Mouse (Mus musculus) olfactory bulb, adult 2 months (tissue): Measurements from ENCODE around the gene Bicdl1. TPM values are rescaled to one million over a fixed set of nuclear protein-coding genes. Genes with fewer than 3 reads are reported as not detected.
A peak's percentile ranks its signal among the peaks of the same experiment; 100 is the strongest.

ENCODE experiments used
- H3K27ac ChIP-seq: fragments of 200-500 bp; 2 replicates; pipeline ENCODE4 v1.5.1; 2012; ENCODE audit warnings: low read depth, low read length; ENCODE audit not compliant: insufficient read depth
- H3K4me1 ChIP-seq: fragments of 200-500 bp; 2 replicates; pipeline ENCODE4 v1.6.1; 2012; ENCODE audit warnings: low read length; ENCODE audit not compliant: control insufficient read depth, insufficient read depth
- H3K4me3 ChIP-seq: fragments of 200-500 bp; 2 replicates; pipeline ENCODE4 v1.5.1; 2012; ENCODE audit warnings: mild to moderate bottlenecking, low read depth, low read length, moderate library complexity; ENCODE audit not compliant: insufficient read depth
- CTCF ChIP-seq: fragments of 200-500 bp; IDR thresholded peaks from 2 replicates; pipeline ENCODE4 v1.5.1; 2012; ENCODE audit warnings: low read depth, mild to moderate bottlenecking, low read length, moderate library complexity; ENCODE audit not compliant: insufficient read depth
- POLR2A ChIP-seq: fragments of 200-500 bp; IDR thresholded peaks from 2 replicates; pipeline ENCODE4 v1.6.1; 2012; ENCODE audit warnings: mild to moderate bottlenecking, low read depth, low read length, moderate library complexity; ENCODE audit not compliant: insufficient read depth
- WGBS: fragments of 180-500 bp; shearing (Covaris S2); methylation state at CpG from one replicate; pipeline ENCODE4 v1.1.7; 2018; 5-methylcytosine and 5-hydroxymethylcytosine counted together
- polyA plus RNA-seq: library from polyadenylated mRNA; stranded (reverse); fragments of >200 nt; gene quantifications from 2 replicates; pipeline ENCODE4 v1.2.4, GENCODE M21; 2012; ENCODE audit warnings: low replicate concordance; ENCODE audit not compliant: missing spikeins, insufficient read depth, insufficient read length

Bicdl1 gene
- polyA plus RNA-seq, 1 experiment = not detected

- H3K27ac ChIP-seq = no peak overlapping the region
- H3K4me3 ChIP-seq = no peak overlapping the region
- peaks cover 14% of the 10 kb centered on the region for H3K4me1 ChIP-seq
- WGBS = 90% methylated on average over 10 of the region's 10 CpGs
- no peak for TF ChIP-seq POLR2A
- TF ChIP-seq CTCF = no peak
Observed at GRCm38 (mm10) chr5:115650885-115651284, 80.5 kb downstream of the Bicdl1 start.

- WGBS = 91% methylated on average over 8 of the region's 8 CpGs
- Histone ChIP-seq H3K4me3 (no peak overlapping the region), H3K4me1 (peaks cover 14% of the 10 kb centered on the region), H3K27ac (no peak overlapping the region)
- TF ChIP-seq POLR2A = no peak
- no peak for TF ChIP-seq CTCF
Observed at GRCm38 (mm10) chr5:115649699-115650098, 81.7 kb downstream of the Bicdl1 start.

GRCm38 (mm10) chr5:115648876-115649275 lies 82.5 kb downstream of the Bicdl1 start:
- WGBS = 61% methylated on average over 3 of the region's 3 CpGs
- TF ChIP-seq POLR2A (0 out of 2 replicates have a peak, but pooled peaks have one; percentile 3), CTCF (no peak)
- Histone ChIP-seq H3K4me1 (peaks cover 14% of the 10 kb centered on the region), H3K27ac (no peak overlapping the region), H3K4me3 (no peak overlapping the region)

- 86% methylated on average over 9 of the region's 9 CpGs for WGBS
- no peak overlapping the region for H3K27ac ChIP-seq
- TF ChIP-seq CTCF (no peak), POLR2A (no peak)
- H3K4me1 ChIP-seq = peaks cover 9% of the 10 kb centered on the region
- no peak overlapping the region for H3K4me3 ChIP-seq
Observed at GRCm38 (mm10) chr5:115644192-115644591, 87.2 kb downstream of the Bicdl1 start.

GRCm38 (mm10) chr5:115635536-115635935 lies 95.9 kb downstream of the Bicdl1 start:
- H3K27ac ChIP-seq = no peak overlapping the region
- TF ChIP-seq POLR2A (no peak), CTCF (no peak)
- 71% methylated on average over 6 of the region's 6 CpGs for WGBS
- no peak overlapping the region for H3K4me3 ChIP-seq
- H3K4me1 ChIP-seq = peaks cover 27% of the 10 kb centered on the region

- H3K4me3 ChIP-seq = no peak overlapping the region
- WGBS = 93% methylated on average over 8 of the region's 8 CpGs
- peaks cover 28% of the 10 kb centered on the region for H3K4me1 ChIP-seq
- no peak overlapping the region for H3K27ac ChIP-seq
- TF ChIP-seq CTCF (no peak), POLR2A (no peak)
Observed at GRCm38 (mm10) chr5:115634046-115634445, 97.4 kb downstream of the Bicdl1 start.

GRCm38 (mm10) chr5:115633060-115633459 lies 98.4 kb downstream of the Bicdl1 start:
- Histone ChIP-seq H3K4me1 (peaks cover 36% of the 10 kb centered on the region), H3K27ac (no peak overlapping the region)
- WGBS = 53% methylated on average over 4 of the region's 4 CpGs

GRCm38 (mm10) chr5:115632358-115632714 lies 99.1 kb downstream of the Bicdl1 start:
- TF ChIP-seq CTCF = no peak
- no peak for TF ChIP-seq POLR2A
- WGBS = 3% methylated on average over 30 of the region's 30 CpGs
- Histone ChIP-seq H3K4me1 (peaks cover 33% of the 10 kb centered on the region), H3K4me3 (peak overlapping the region; percentile 76), H3K27ac (no peak overlapping the region)

More at GRCm38 (mm10) chr5:115633060-115633459, 98.4 kb downstream of the Bicdl1 start:
- no peak overlapping the region for H3K4me3 ChIP-seq
- no peak for TF ChIP-seq POLR2A

- Histone ChIP-seq H3K4me3 (peak within 1 kb of the TSS; percentile 76), H3K27ac (peak within 1 kb of the TSS; percentile 35; the same call in 1 of the 2 replicates), H3K4me1 (peaks cover 33% of the 10 kb centered on the region)
- TF ChIP-seq CTCF (no peak), POLR2A (peak; percentile 100)
- WGBS = 3% methylated on average over 96 of the region's 125 CpGs
Observed at GRCm38 (mm10) chr5:115631505-115632357, 99.7 kb downstream of the Bicdl1 start, which contains the start of gene Rab35. Rab35 (plus strand) TSS chr5:115631908.

- TF ChIP-seq CTCF = no peak
- no peak for TF ChIP-seq POLR2A
- no peak overlapping the region for H3K27ac ChIP-seq
- H3K4me1 ChIP-seq = peaks cover 28% of the 10 kb centered on the region
- H3K4me3 ChIP-seq = no peak overlapping the region
- 55% methylated on average over 5 of the region's 5 CpGs for WGBS
Observed at GRCm38 (mm10) chr5:115630291-115630690, 101.1 kb downstream of the Bicdl1 start.
